Mouse (Mus musculus): Measurements from ENCODE around the gene Maff. TPM values are rescaled to one million over a fixed set of nuclear protein-coding genes. Genes with fewer than 3 reads are reported as not detected.

The Maff gene
- polyA plus RNA-seq, 1 experiment from 2014 or later: 1.7 TPM

- 70% methylated on average over 14 of the region's 14 CpGs for WGBS
- no peaks in the 10 kb centered on the region for H3K27me3 ChIP-seq (replicated peaks)
- H3K27ac ChIP-seq (replicated peaks): peak overlapping the region; percentile 86
- H3K9ac ChIP-seq: peak overlapping the region; percentile 97
- peaks cover 87% of the 10 kb centered on the region for H3K4me1 ChIP-seq
- ATAC-seq (ENCODE audit: extremely low read depth, insufficient number of reproducible peaks, low FRiP score, low TSS enrichment): no peak
- H3K4me2 ChIP-seq: peak overlapping the region; percentile 95
- no peak overlapping the region for H3K4me3 ChIP-seq
- H3K9me3 ChIP-seq: no peaks in the 10 kb centered on the region
- peaks cover 27% of the 10 kb centered on the region for H3K36me3 ChIP-seq
Observed at GRCm38 (mm10) chr15:79399231-79400052, 53.0 kb downstream of the Maff start.

- peak overlapping the region; percentile 86 for H3K27ac ChIP-seq (replicated peaks)
- peaks cover 78% of the 10 kb centered on the region for H3K4me1 ChIP-seq
Observed at GRCm38 (mm10) chr15:79400134-79400974, 53.9 kb downstream of the Maff start.

GRCm38 (mm10) chr15:79400975-79401365, 54.5 kb downstream of the Maff start:
- ATAC-seq (ENCODE audit: extremely low read depth, insufficient number of reproducible peaks, low FRiP score, low TSS enrichment): no peak
- H3K27me3 ChIP-seq (replicated peaks): no peaks in the 10 kb centered on the region
- peaks cover 72% of the 10 kb centered on the region for H3K4me1 ChIP-seq
- peak overlapping the region; percentile 97 for H3K9ac ChIP-seq
- H3K4me2 ChIP-seq: peak overlapping the region; percentile 95
- peak overlapping the region; percentile 98 for H3K4me3 ChIP-seq
- peak overlapping the region; percentile 86 for H3K27ac ChIP-seq (replicated peaks)
- peaks cover 24% of the 10 kb centered on the region for H3K36me3 ChIP-seq
- no peaks in the 10 kb centered on the region for H3K9me3 ChIP-seq
- 42% methylated on average over 7 of the region's 7 CpGs for WGBS

More at GRCm38 (mm10) chr15:79400134-79400974, 53.9 kb downstream of the Maff start:
- ATAC-seq (ENCODE audit: extremely low read depth, insufficient number of reproducible peaks, low FRiP score, low TSS enrichment): no peak
- Histone ChIP-seq H3K36me3 (peaks cover 27% of the 10 kb centered on the region), H3K4me3 (peak overlapping the region; percentile 98), H3K9me3 (no peaks in the 10 kb centered on the region), H3K4me2 (peak overlapping the region; percentile 95), H3K9ac (peak overlapping the region; percentile 97), H3K27me3 (replicated peaks) (no peaks in the 10 kb centered on the region)
- WGBS: 52% methylated on average over 6 of the region's 6 CpGs

- peak overlapping the region; percentile 98 for H3K4me3 ChIP-seq
- H3K4me2 ChIP-seq: peak overlapping the region; percentile 95
- 9% methylated on average over 5 of the region's 5 CpGs for WGBS
- peak overlapping the region; percentile 97 for H3K9ac ChIP-seq
- H3K9me3 ChIP-seq: no peaks in the 10 kb centered on the region
- H3K36me3 ChIP-seq: peaks cover 13% of the 10 kb centered on the region
- H3K27me3 ChIP-seq (replicated peaks): no peaks in the 10 kb centered on the region
- peak overlapping the region; percentile 86 for H3K27ac ChIP-seq (replicated peaks)
- H3K4me1 ChIP-seq: peaks cover 70% of the 10 kb centered on the region
- ATAC-seq (ENCODE audit: extremely low read depth, insufficient number of reproducible peaks, low FRiP score, low TSS enrichment): no peak
Observed at GRCm38 (mm10) chr15:79402176-79402575, 55.8 kb downstream of the Maff start.

GRCm38 (mm10) chr15:79402836-79403762, 56.7 kb downstream of the Maff start, which contains the start of gene Tmem184b:
Gene Tmem184b, minus strand, starts transcription at chr15:79403569.
- H3K27me3 ChIP-seq (replicated peaks): no peaks in the 10 kb centered on the region
- H3K4me3 ChIP-seq: peak within 1 kb of the TSS; percentile 98
- WGBS: under 1% methylated on average over 90 of the region's 90 CpGs
- H3K9me3 ChIP-seq: no peaks in the 10 kb centered on the region
- peak; percentile 72; the same call in 1 of the 2 replicates for ATAC-seq (ENCODE audit: extremely low read depth, insufficient number of reproducible peaks, low FRiP score, low TSS enrichment)
- peaks cover 7% of the 10 kb centered on the region; the same call in 1 of the 2 replicates for H3K36me3 ChIP-seq
- H3K4me1 ChIP-seq: peaks cover 64% of the 10 kb centered on the region
- peak within 1 kb of the TSS; percentile 95 for H3K4me2 ChIP-seq
- peak within 1 kb of the TSS; percentile 86 for H3K27ac ChIP-seq (replicated peaks)
- peak within 1 kb of the TSS; percentile 97 for H3K9ac ChIP-seq

GRCm38 (mm10) chr15:79403763-79404210, 57.4 kb downstream of the Maff start:
- Histone ChIP-seq H3K4me3 (peak overlapping the region; percentile 98), H3K9ac (peak overlapping the region; percentile 97), H3K36me3 (peaks cover under 1% of the 10 kb centered on the region; the same call in 1 of the 2 replicates), H3K9me3 (no peaks in the 10 kb centered on the region), H3K27ac (replicated peaks) (peak overlapping the region; percentile 86), H3K27me3 (replicated peaks) (no peaks in the 10 kb centered on the region), H3K4me1 (peaks cover 63% of the 10 kb centered on the region), H3K4me2 (peak overlapping the region; percentile 95)
- 16% methylated on average over 9 of the region's 9 CpGs for WGBS
- no peak for ATAC-seq (ENCODE audit: extremely low read depth, insufficient number of reproducible peaks, low FRiP score, low TSS enrichment)

GRCm38 (mm10) chr15:79404277-79404676, 57.9 kb downstream of the Maff start:
- H3K9ac ChIP-seq: no peak overlapping the region
- ATAC-seq (ENCODE audit: extremely low read depth, insufficient number of reproducible peaks, low FRiP score, low TSS enrichment): no peak
- no peaks in the 10 kb centered on the region for H3K36me3 ChIP-seq
- peaks cover 63% of the 10 kb centered on the region for H3K4me1 ChIP-seq
- H3K27me3 ChIP-seq (replicated peaks): no peaks in the 10 kb centered on the region
- WGBS: 78% methylated on average over 1 of the region's 1 CpGs
- H3K4me3 ChIP-seq: no peak overlapping the region
- peak overlapping the region; percentile 95 for H3K4me2 ChIP-seq
- H3K9me3 ChIP-seq: no peaks in the 10 kb centered on the region
- no peak overlapping the region for H3K27ac ChIP-seq (replicated peaks)

GRCm38 (mm10) chr15:79406564-79406963, 60.1 kb downstream of the Maff start:
- no peaks in the 10 kb centered on the region for H3K27me3 ChIP-seq (replicated peaks)
- ATAC-seq (ENCODE audit: extremely low read depth, insufficient number of reproducible peaks, low FRiP score, low TSS enrichment): no peak
- H3K9me3 ChIP-seq: no peaks in the 10 kb centered on the region
- H3K9ac ChIP-seq: no peak overlapping the region
- peaks cover 43% of the 10 kb centered on the region for H3K4me1 ChIP-seq
- no peak overlapping the region for H3K4me2 ChIP-seq
- no peaks in the 10 kb centered on the region for H3K36me3 ChIP-seq
- H3K4me3 ChIP-seq: no peak overlapping the region
- 63% methylated on average over 4 of the region's 4 CpGs for WGBS
- no peak overlapping the region for H3K27ac ChIP-seq (replicated peaks)

All from heart, embryonic 13.5 days (tissue).